Mouse (Mus musculus): ENCODE measurements around the gene Tmem150a. TPM values are rescaled to one million over a fixed set of nuclear protein-coding genes. Genes with fewer than 3 reads are reported as not detected.

Tmem150a gene
- total RNA-seq, 2 experiments from 2014 or later = 8.0 to 14.0 TPM

GRCm38 (mm10) chr6:72373184-72373583 is 17.9 kb downstream of the Tmem150a start:
- no peak for DNase-seq

GRCm38 (mm10) chr6:72374206-72374605 is 19.0 kb downstream of the Tmem150a start:
- DNase-seq = no peak

GRCm38 (mm10) chr6:72374820-72375563 is 19.7 kb downstream of the Tmem150a start:
- no peak for DNase-seq

GRCm38 (mm10) chr6:72378510-72379234 is 23.4 kb downstream of the Tmem150a start:
- no peak for DNase-seq

GRCm38 (mm10) chr6:72379377-72380130 is 24.3 kb downstream of the Tmem150a start:
- no peak for DNase-seq

- DNase-seq = peak; percentile 84
Measured at GRCm38 (mm10) chr6:72380131-72380770, 25.0 kb downstream of the Tmem150a start, which contains the start of gene Vamp5. Gene Vamp5 (minus strand): TSS chr6:72380468.

- DNase-seq = no peak
Measured at GRCm38 (mm10) chr6:72382494-72382893, 27.2 kb downstream of the Tmem150a start.

GRCm38 (mm10) chr6:72383142-72383820 is 28.0 kb downstream of the Tmem150a start:
- no peak for DNase-seq

- DNase-seq = no peak
Measured at GRCm38 (mm10) chr6:72383952-72384351, 28.7 kb downstream of the Tmem150a start.

GRCm38 (mm10) chr6:72385258-72385657 is 30.0 kb downstream of the Tmem150a start:
- no peak for DNase-seq

GRCm38 (mm10) chr6:72386561-72386960 is 31.3 kb downstream of the Tmem150a start:
- DNase-seq = no peak

GRCm38 (mm10) chr6:72387816-72388215 is 32.6 kb downstream of the Tmem150a start:
- no peak for DNase-seq

- DNase-seq = no peak
Measured at GRCm38 (mm10) chr6:72388266-72388665, 33.0 kb downstream of the Tmem150a start.

GRCm38 (mm10) chr6:72388791-72389329 is 33.6 kb downstream of the Tmem150a start:
- no peak for DNase-seq

- DNase-seq = no peak
Measured at GRCm38 (mm10) chr6:72389471-72389940, 34.3 kb downstream of the Tmem150a start.

- peak; percentile 87 for DNase-seq
Measured at GRCm38 (mm10) chr6:72389941-72390771, 34.9 kb downstream of the Tmem150a start, which contains the start of gene Vamp8. Gene Vamp8 (minus strand): TSS chr6:72390703.

- DNase-seq = peak; percentile 19
Measured at GRCm38 (mm10) chr6:72390795-72391521, 35.7 kb downstream of the Tmem150a start.

- DNase-seq = no peak
Measured at GRCm38 (mm10) chr6:72392341-72392740, 37.1 kb downstream of the Tmem150a start.

GRCm38 (mm10) chr6:72396837-72397251 is 41.6 kb downstream of the Tmem150a start:
- no peak for DNase-seq

Measured in gastrocnemius, postnatal 10 days (tissue).